Mouse (Mus musculus) frontal cortex, adult 2 months (tissue): ENCODE results near the gene Gm5737. TPM values are rescaled to one million over a fixed set of nuclear protein-coding genes. Genes with fewer than 3 reads are reported as not detected.

Experiments used
- DNase-seq, 2 experiments: peaks; one replicate each; pipeline ENCODE4 v3.0.0; 2022; ENCODE audit warnings: low spot score in 1 of 2; ENCODE audit errors: extremely low spot score in 1 of 2
- polyA plus RNA-seq: library from polyadenylated mRNA; depleted of rRNA; stranded (reverse); fragments of >200 nt; gene quantifications from 2 replicates; pipeline ENCODE4 v1.2.3, GENCODE M21; 2012; rRNA removed

Gene Gm5737
- polyA plus RNA-seq = not detected in 2 replicates

- DNase-seq = no peak
Measured at GRCm38 (mm10) chr7:120811834-120812415, at the start of gene Gm5737. Gm5737 (plus strand) TSS chr7:120812365.

- DNase-seq = no peak
Measured at GRCm38 (mm10) chr7:120767369-120767768, 44.8 kb upstream of the Gm5737 start.

GRCm38 (mm10) chr7:120771389-120771788 lies 40.8 kb upstream of the Gm5737 start:
- DNase-seq = no peak

- no peak for DNase-seq
Measured at GRCm38 (mm10) chr7:120778012-120778411, 34.2 kb upstream of the Gm5737 start.

- DNase-seq = no peak
Measured at GRCm38 (mm10) chr7:120795544-120795943, 16.6 kb upstream of the Gm5737 start.

GRCm38 (mm10) chr7:120796369-120796768 lies 15.8 kb upstream of the Gm5737 start:
- no peak for DNase-seq

- peak in 1 of 2 experiments; percentile 21 for DNase-seq
Measured at GRCm38 (mm10) chr7:120803268-120803667, 8.9 kb upstream of the Gm5737 start.

- DNase-seq = no peak
Measured at GRCm38 (mm10) chr7:120809705-120810104, 2.5 kb upstream of the Gm5737 start.

- DNase-seq = no peak
Measured at GRCm38 (mm10) chr7:120817552-120817951, 5.4 kb downstream of the Gm5737 start.

GRCm38 (mm10) chr7:120819386-120819785 lies 7.2 kb downstream of the Gm5737 start:
- DNase-seq = no peak

- DNase-seq = peak in 1 of 2 experiments; percentile 84
Measured at GRCm38 (mm10) chr7:120823248-120823647, 11.1 kb downstream of the Gm5737 start.

- DNase-seq = peak in 1 of 2 experiments; percentile 70
Measured at GRCm38 (mm10) chr7:120825097-120825496, 12.9 kb downstream of the Gm5737 start.

- DNase-seq = no peak
Measured at GRCm38 (mm10) chr7:120826408-120826807, 14.2 kb downstream of the Gm5737 start.

GRCm38 (mm10) chr7:120830431-120831381 lies 18.5 kb downstream of the Gm5737 start:
- peak in 1 of 2 experiments; percentile 67 for DNase-seq

GRCm38 (mm10) chr7:120834426-120834825 lies 22.3 kb downstream of the Gm5737 start:
- DNase-seq = no peak

- peak; percentile 72 to 80 for DNase-seq
Measured at GRCm38 (mm10) chr7:120834863-120835372, 22.8 kb downstream of the Gm5737 start.

- DNase-seq = peak; percentile 91 to 100
Measured at GRCm38 (mm10) chr7:120835449-120836359, 23.5 kb downstream of the Gm5737 start.

GRCm38 (mm10) chr7:120836361-120836760 lies 24.2 kb downstream of the Gm5737 start:
- no peak for DNase-seq

- DNase-seq = no peak
Measured at GRCm38 (mm10) chr7:120838436-120839160, 26.4 kb downstream of the Gm5737 start.

GRCm38 (mm10) chr7:120839786-120840185 lies 27.6 kb downstream of the Gm5737 start:
- no peak for DNase-seq
